Mouse (Mus musculus): ENCODE results near the gene Nin. TPM values are rescaled to one million over a fixed set of nuclear protein-coding genes. Genes with fewer than 3 reads are reported as not detected.

Nin gene
- polyA plus RNA-seq, 1 experiment from 2014 or later = 2.2 TPM

- Histone ChIP-seq H3K9me3 (ENCODE audit: control insufficient read depth) (no peaks in the 10 kb centered on the region), H3K4me3 (ENCODE audit: low read depth, low read length) (no peak overlapping the region), H3K4me2 (replicated peaks; ENCODE audit: low read depth) (no peak overlapping the region), H3K4me1 (replicated peaks; ENCODE audit: control insufficient read depth, insufficient read depth, low read length) (no peaks in the 10 kb centered on the region), H3K36me3 (ENCODE audit: control insufficient read depth, insufficient read depth) (no peaks in the 10 kb centered on the region), H3K27me3 (replicated peaks; ENCODE audit: control insufficient read depth, insufficient read depth, low read length) (no peaks in the 10 kb centered on the region), H3K9ac (ENCODE audit: low read depth, low read length) (no peak overlapping the region), H3K27ac (ENCODE audit: low read depth, low read length) (no peak overlapping the region)
- TF ChIP-seq CTCF (IDR thresholded peaks at IDR 0.05; ENCODE audit: low read depth) = no peak
- ATAC-seq = no peak
- 85% methylated on average over 7 of the region's 7 CpGs for WGBS
These were observed 15.6 kb downstream of the Nin start for GRCm38 (mm10) chr12:70097901-70098300.

DNA sequence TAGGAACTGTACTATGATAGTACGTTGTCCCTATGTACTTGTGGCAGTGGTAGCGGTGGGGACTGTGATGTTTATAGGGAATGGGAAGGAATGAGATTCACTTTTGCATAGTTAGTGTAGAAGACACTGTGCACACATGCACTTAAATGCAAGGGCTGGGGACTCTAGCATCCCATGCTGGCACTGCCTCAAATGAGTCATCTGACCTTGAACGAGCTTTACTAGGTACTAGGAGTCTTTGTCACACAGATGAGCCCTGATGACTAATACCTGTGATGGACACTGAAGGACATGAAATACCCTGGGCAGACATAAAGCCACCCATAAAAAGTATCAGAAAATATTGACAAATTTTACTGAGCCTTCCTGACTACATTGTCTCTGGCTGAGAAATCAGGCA is 16.2 kb downstream of the Nin start:
- no peak for ATAC-seq
- H3K36me3 ChIP-seq (ENCODE audit: control insufficient read depth, insufficient read depth) = no peaks in the 10 kb centered on the region
- no peak overlapping the region for H3K9ac ChIP-seq (ENCODE audit: low read depth, low read length)
- H3K4me1 ChIP-seq (replicated peaks; ENCODE audit: control insufficient read depth, insufficient read depth, low read length) = no peaks in the 10 kb centered on the region
- no peak overlapping the region for H3K4me2 ChIP-seq (replicated peaks; ENCODE audit: low read depth)
- H3K9me3 ChIP-seq (ENCODE audit: control insufficient read depth) = no peaks in the 10 kb centered on the region
- H3K27ac ChIP-seq (ENCODE audit: low read depth, low read length) = no peak overlapping the region
- H3K27me3 ChIP-seq (replicated peaks; ENCODE audit: control insufficient read depth, insufficient read depth, low read length) = no peaks in the 10 kb centered on the region
- TF ChIP-seq CTCF (IDR thresholded peaks at IDR 0.05; ENCODE audit: low read depth) = no peak
- no peak overlapping the region for H3K4me3 ChIP-seq (ENCODE audit: low read depth, low read length)
- 68% methylated on average over 3 of the region's 3 CpGs for WGBS

GRCm38 (mm10) chr12:70093266-70093893 is 20.1 kb downstream of the Nin start:
- Histone ChIP-seq H3K27ac (ENCODE audit: low read depth, low read length) (no peak overlapping the region), H3K9me3 (ENCODE audit: control insufficient read depth) (no peaks in the 10 kb centered on the region), H3K4me2 (replicated peaks; ENCODE audit: low read depth) (no peak overlapping the region), H3K4me3 (ENCODE audit: low read depth, low read length) (no peak overlapping the region), H3K9ac (ENCODE audit: low read depth, low read length) (no peak overlapping the region), H3K36me3 (ENCODE audit: control insufficient read depth, insufficient read depth) (no peaks in the 10 kb centered on the region), H3K27me3 (replicated peaks; ENCODE audit: control insufficient read depth, insufficient read depth, low read length) (no peaks in the 10 kb centered on the region), H3K4me1 (replicated peaks; ENCODE audit: control insufficient read depth, insufficient read depth, low read length) (no peaks in the 10 kb centered on the region)
- 77% methylated on average over 6 of the region's 6 CpGs for WGBS
- TF ChIP-seq CTCF (IDR thresholded peaks at IDR 0.05; ENCODE audit: low read depth) = no peak
- ATAC-seq = no peak

- Histone ChIP-seq H3K4me2 (replicated peaks; ENCODE audit: low read depth) (no peak overlapping the region), H3K4me1 (replicated peaks; ENCODE audit: control insufficient read depth, insufficient read depth, low read length) (no peaks in the 10 kb centered on the region), H3K36me3 (ENCODE audit: control insufficient read depth, insufficient read depth) (no peaks in the 10 kb centered on the region; the same call in 1 of the 2 replicates), H3K9me3 (ENCODE audit: control insufficient read depth) (no peaks in the 10 kb centered on the region), H3K27me3 (replicated peaks; ENCODE audit: control insufficient read depth, insufficient read depth, low read length) (no peaks in the 10 kb centered on the region), H3K4me3 (ENCODE audit: low read depth, low read length) (no peak overlapping the region), H3K27ac (ENCODE audit: low read depth, low read length) (no peak overlapping the region), H3K9ac (ENCODE audit: low read depth, low read length) (no peak overlapping the region)
- no peak for ATAC-seq
- 78% methylated on average over 4 of the region's 4 CpGs for WGBS
- TF ChIP-seq CTCF (IDR thresholded peaks at IDR 0.05; ENCODE audit: low read depth) = no peak
These were observed 25.2 kb downstream of the Nin start for GRCm38 (mm10) chr12:70088297-70088696.

DNA sequence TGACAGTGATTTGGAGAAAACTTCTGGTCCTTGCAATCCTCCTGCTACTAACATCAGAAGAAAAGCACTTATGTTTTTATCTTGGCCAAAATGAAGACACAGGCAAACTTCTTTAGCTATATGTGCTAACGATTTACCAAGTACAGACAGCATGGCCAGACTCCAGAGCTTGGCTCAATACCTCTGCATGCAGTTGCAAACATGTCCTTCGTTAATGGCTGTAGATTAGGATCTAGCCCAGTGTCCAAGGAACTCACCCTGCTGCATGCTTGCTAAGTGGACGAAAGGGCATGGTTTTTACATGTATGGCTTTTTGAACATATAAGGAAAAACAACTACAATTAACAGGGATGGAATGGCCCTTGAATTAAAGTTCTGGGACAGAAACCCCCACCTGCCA is 28.2 kb downstream of the Nin start:
- no peaks in the 10 kb centered on the region for H3K4me1 ChIP-seq (replicated peaks; ENCODE audit: control insufficient read depth, insufficient read depth, low read length)
- ATAC-seq = no peak
- H3K4me2 ChIP-seq (replicated peaks; ENCODE audit: low read depth) = no peak overlapping the region
- no peak overlapping the region for H3K27ac ChIP-seq (ENCODE audit: low read depth, low read length)
- H3K9me3 ChIP-seq (ENCODE audit: control insufficient read depth) = no peaks in the 10 kb centered on the region
- no peak overlapping the region for H3K4me3 ChIP-seq (ENCODE audit: low read depth, low read length)
- no peaks in the 10 kb centered on the region; the same call in 1 of the 2 replicates for H3K36me3 ChIP-seq (ENCODE audit: control insufficient read depth, insufficient read depth)
- H3K27me3 ChIP-seq (replicated peaks; ENCODE audit: control insufficient read depth, insufficient read depth, low read length) = no peaks in the 10 kb centered on the region
- 71% methylated on average over 3 of the region's 3 CpGs for WGBS
- TF ChIP-seq CTCF (IDR thresholded peaks at IDR 0.05; ENCODE audit: low read depth) = no peak
- no peak overlapping the region for H3K9ac ChIP-seq (ENCODE audit: low read depth, low read length)

DNA sequence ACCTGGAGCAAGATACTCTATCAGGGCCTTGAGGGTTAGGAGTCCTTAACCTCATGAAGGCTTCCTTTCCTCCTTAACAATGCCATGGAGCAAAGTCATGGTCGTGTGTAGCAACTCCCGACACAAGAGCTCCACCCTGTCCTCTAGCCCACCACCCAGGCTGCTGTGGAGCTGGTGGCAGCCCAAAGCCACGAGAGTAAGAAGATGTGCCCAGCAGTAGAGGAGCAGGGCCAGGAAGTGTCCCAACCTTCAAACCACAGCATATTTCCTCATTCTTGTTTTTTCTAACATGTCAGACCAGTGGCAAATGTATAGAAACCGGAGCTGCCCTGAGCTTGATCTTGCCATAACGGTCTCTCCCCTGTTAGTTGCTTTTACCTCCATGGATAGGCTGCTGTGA is 29.3 kb downstream of the Nin start:
- WGBS = 94% methylated on average over 5 of the region's 5 CpGs
- no peak overlapping the region for H3K27ac ChIP-seq (ENCODE audit: low read depth, low read length)
- H3K9me3 ChIP-seq (ENCODE audit: control insufficient read depth) = no peaks in the 10 kb centered on the region
- no peak for TF ChIP-seq CTCF (IDR thresholded peaks at IDR 0.05; ENCODE audit: low read depth)
- no peak overlapping the region for H3K4me3 ChIP-seq (ENCODE audit: low read depth, low read length)
- no peak overlapping the region for H3K9ac ChIP-seq (ENCODE audit: low read depth, low read length)
- ATAC-seq = no peak
- no peaks in the 10 kb centered on the region; the same call in 1 of the 2 replicates for H3K36me3 ChIP-seq (ENCODE audit: control insufficient read depth, insufficient read depth)
- no peaks in the 10 kb centered on the region for H3K27me3 ChIP-seq (replicated peaks; ENCODE audit: control insufficient read depth, insufficient read depth, low read length)
- H3K4me2 ChIP-seq (replicated peaks; ENCODE audit: low read depth) = no peak overlapping the region
- no peaks in the 10 kb centered on the region for H3K4me1 ChIP-seq (replicated peaks; ENCODE audit: control insufficient read depth, insufficient read depth, low read length)

Measured in intestine, postnatal 0 days (tissue).